Comparison of ENCODE assay signal across 15 mouse cellular contexts in the genomic region with DNA sequence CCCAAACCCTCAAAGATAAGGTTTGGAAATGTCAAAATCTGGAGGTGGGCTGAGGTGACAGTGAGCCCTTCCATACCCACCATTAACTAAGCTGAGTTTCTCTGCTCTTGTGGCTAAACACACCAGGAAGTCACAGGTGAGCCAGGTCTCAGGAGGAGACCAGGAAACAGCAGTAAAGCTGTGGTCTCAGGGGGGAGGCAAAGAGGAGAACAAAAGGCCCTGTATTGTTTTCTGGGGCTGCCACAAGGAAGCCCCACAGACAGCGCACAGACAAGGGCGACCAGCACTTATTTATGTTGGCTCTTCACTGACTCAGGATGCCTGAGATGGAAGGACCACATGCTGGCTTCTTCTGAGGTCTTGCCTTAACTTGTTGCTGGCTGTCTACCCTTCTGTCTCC. TPM values are rescaled to one million over a fixed set of nuclear protein-coding genes. Genes with fewer than 3 reads are reported as not detected.
"Had no signal": no experiment of that assay in that cellular context is flagged by ENCODE, and none has a peak within 500 bp of the region (broad histone marks: within the 10 kb centered on the region; RNA-seq: fewer than 3 reads in every experiment).

No protein-coding gene starts in this region.

- H3K4me1 ChIP-seq: limb, embryonic 15.5 days; lung, embryonic 15.5 days; midbrain, embryonic 15.5 days; neural tube, embryonic 13.5 days; stomach, embryonic 15.5 days had no signal

- DNase-seq: kidney, adult 2 months; kidney, postnatal 25 days; lung, postnatal 14 days; right cerebral cortex, postnatal 14 days had no signal

- H3K4me3 ChIP-seq: left cerebral cortex, adult 2 months; limb, embryonic 15.5 days; liver, embryonic 12.5 days; lung, embryonic 15.5 days; megakaryocyte, embryonic 14.5 days; midbrain, embryonic 15.5 days; neural tube, embryonic 13.5 days; stomach, embryonic 15.5 days had no signal

RNA-seq across cellular contexts. Expression of a gene that starts 19.3 kb away (rescaled TPM):
- polyA plus RNA-seq: liver, embryonic 12.5 days; liver, embryonic 16.5 days; macrophage; midbrain, embryonic 11.5 days had no signal

RNA-seq across cellular contexts. Expression of a gene that starts 42.2 kb away (rescaled TPM):
- polyA plus RNA-seq: macrophage had no signal
